Mouse (Mus musculus): Measurements from ENCODE around the gene Pced1b.

DNA sequence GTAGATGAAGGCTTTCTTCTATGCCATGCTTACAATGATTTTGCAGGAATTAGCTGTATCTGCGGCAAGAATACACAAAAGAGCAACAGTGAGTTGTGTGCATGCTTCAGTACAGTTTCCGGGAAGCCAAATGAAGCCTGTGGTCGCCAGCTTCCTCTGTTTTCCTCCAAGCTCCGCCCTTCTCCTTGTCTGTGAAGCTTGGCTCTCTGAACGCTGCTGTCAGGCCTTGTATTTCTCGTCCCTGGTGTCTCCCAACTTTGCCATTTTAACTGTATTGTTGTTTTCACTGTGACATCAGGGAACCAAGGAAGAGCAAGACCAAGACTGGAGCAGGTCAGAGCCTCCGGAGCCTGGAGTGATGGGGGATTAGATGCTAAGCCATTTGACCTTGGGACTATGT lies 177.5 kb downstream of the Pced1b start:
- TF ChIP-seq POLR2A (IDR thresholded peaks at IDR 0.05; ENCODE audit: insufficient read depth, low read depth, low read length) (no peak), CTCF (IDR thresholded peaks at IDR 0.05) (no peak), EP300 (IDR thresholded peaks at IDR 0.05; ENCODE audit: insufficient read depth, low read depth, low read length) (no peak)

All from heart, adult 2 months (tissue).